Mouse (Mus musculus) right cerebral cortex, postnatal 4 days (tissue): ENCODE data around the gene Antxr1.
A peak's percentile ranks its signal among the peaks of the same experiment; 100 is the strongest.

Experiments
- DNase-seq: peaks from one replicate; pipeline ENCODE4 v3.0.0-alpha.2; 2022

Antxr1 gene

DNA sequence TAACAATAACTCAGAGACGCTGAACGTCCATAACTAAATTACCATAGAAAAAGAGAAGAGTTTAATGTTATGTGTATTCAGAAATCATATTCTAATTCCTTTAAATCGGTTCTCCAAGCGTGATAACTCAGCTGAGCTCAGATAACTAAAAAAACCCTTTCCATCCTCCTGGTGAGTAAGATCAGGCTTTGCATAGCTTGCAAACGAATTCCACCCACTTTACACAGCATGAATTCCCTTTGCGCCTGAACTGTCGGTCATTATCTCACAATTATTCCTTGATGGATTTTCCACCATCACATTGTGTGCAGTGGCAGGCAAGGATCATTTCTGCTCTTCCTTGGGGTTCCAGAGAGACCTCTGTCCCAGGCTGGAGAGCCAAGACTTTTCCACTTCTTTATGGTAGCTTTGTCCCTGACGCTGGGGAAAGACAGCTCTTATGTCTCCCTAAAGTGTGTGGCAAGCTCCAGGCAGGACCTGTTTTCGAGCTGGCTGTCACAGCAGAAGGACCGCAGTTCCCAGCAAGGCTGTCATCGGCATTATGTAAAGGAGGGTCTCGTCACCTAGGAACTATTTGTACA lies 201.6 kb downstream of the Antxr1 start:
- DNase-seq = no peak

- no peak for DNase-seq
These were observed 202.1 kb downstream of the Antxr1 start for GRCm38 (mm10) chr6:87133520-87133919.

DNA sequence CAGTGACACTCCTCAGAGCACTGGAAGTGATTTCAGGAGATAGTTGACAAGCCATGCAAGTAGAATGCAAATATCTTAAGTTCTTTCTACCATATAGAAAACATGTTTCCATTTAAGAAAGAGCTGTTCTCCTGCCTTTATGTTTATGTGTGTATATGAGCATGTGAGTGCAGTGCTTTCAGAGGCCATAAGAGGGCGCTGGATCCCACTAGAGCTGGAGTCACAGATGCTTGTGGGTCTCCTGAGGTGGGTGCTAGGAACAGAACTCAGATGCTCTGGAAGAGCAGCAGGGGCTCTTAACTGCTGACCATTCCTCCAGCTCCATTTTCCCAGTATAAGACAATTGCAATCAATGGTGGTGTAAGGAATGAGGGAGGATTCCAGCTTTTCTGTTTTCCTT lies 204.5 kb downstream of the Antxr1 start:
- DNase-seq = no peak

GRCm38 (mm10) chr6:87130628-87131027 lies 205.0 kb downstream of the Antxr1 start:
- no peak for DNase-seq

DNA sequence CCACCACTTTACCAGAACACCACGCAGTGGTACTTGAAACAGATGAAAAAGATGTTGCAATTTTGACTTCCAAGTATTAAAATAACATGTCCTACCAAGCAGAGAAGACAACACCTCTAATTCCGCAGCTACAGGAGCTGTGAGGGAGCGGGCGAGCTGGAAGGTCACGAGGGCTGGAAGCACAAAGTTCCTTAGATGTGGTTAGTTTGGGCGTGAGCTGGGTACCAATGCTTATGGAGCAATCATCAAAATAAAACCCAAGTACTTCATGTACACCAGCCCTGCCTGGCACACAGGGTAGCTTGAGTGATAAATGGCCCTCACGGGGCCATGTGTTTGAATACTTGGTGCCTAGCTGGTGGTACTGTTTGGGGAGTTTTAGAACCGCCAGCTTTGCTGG lies 205.8 kb downstream of the Antxr1 start:
- no peak for DNase-seq

DNA sequence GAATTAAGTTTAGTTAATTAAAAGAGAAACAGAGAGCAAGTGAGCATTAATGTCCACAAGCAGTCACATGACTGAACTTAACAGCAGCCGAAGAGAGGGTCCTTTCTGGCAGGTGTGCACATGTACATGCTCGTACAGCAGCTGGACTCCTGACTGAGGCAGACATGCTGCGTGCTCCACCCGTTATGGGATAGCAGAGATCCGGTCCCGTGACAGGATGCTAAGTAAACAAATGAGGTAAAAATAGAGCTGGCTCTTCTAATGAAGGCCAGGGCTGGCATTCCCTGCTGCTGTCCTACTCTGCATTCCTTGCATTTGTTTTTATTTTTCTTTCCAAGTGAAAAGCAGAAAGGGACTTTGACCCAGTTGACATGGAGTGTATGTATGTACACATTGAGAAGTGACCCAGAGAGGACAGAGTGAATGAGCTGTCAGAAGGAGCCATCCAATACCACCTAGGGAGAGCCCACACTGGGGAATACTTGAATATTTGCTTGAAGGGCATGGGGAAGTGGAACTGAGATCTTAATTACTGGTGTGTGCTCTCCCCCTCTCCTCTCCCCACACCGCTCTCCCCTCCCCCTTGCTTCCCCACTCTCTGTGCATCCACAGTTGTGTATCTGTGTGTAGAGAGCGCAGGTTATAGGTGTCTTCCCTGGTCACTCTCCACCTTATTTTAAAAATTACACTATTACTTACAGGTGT lies 208.4 kb downstream of the Antxr1 start:
- no peak for DNase-seq

DNA sequence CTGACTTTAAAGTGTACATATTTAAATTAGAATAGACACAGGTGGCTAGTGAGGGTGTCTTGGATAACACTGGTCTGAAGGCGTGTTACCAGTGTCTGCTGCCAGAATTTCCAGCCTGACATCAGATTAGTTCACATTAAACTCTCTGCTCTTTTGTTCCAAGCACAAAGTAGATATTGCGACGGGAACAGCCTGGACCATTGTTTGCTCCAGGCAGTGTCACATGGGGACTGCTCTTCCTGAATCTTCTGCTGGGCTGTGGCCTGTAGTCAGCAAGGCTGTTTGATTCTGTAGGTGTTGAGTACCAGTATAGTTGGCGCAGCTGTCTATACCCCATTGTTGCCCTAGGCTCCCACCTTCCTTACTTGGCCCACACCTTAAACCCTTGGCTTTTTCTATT lies 211.6 kb downstream of the Antxr1 start:
- DNase-seq = no peak

DNA sequence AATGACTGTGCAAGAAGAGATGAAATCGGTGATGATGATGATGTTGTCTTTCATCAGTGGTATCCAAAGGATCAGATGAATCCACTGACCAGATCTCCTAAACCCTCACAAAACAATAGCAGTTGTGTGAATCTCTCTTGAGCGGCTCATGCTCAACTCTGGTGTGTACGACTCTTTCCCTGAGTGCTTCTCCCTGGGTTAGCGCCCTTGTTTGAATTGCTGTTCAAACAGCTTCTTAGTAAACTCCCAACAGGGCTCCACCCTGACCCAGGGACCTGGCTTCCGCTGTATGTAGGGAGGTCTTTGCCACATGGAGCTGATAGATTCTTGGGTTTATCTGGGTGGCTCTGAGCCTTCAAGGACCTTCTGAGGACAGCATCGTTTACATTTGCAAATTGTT lies 212.2 kb downstream of the Antxr1 start:
- DNase-seq = no peak

DNA sequence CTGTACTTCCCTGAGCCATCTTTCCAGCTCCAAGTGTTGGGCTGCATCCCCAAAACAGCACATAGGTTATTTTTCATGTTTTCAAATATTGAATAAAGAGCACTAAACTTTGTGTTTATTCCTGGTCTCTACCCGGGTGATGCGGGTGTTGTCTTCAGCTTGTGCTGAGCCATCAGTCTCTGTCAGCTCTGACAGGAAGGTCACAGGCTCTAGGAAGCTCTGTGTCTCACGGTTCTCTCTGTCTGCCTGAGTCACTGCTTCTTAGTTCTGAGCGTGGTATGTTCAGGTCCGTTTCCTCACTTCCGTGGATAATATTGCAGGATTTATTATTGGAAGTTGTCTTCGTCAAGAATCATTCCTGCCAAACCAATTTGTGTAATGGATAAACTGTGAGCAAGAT lies 213.7 kb downstream of the Antxr1 start:
- no peak for DNase-seq

GRCm38 (mm10) chr6:87120661-87121060 lies 215.0 kb downstream of the Antxr1 start:
- DNase-seq = no peak

GRCm38 (mm10) chr6:87119975-87120374 lies 215.6 kb downstream of the Antxr1 start:
- no peak for DNase-seq

DNA sequence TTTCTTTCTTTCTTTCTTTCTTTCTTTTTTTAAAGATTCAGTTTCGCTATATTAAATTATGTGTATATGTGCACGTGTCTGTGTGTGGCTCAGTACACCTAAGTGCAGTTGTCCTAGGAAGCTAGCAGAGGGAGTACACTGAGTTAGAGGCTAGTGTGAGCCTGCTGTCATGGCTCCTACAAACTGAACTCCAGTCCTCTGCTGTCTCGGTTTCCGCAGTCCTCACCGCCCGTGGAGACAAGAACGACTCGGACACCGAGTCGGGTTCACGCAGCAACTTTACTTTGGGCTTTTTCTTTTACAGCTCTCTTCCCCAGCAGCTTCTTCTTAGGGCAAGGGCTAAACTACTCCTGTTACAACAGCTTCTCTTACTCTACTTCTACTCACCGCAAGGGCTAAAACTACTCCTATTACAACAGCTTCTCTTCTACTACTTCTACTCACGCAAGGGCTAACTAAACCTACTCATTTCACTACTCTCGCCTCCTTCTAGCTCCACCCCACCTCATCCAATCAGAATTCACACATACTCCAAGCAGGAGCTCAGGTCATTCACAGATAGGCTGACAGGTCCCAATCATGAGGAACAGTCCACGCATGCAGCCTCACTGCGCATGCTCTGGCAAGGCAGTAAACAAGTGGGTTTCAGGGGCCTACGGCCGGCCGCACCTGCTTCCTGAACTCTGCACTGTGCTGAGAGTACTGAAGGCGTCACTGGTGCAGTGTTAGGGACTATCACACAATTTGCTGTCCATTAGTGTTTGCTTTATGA lies 216.4 kb downstream of the Antxr1 start:
- no peak for DNase-seq

- DNase-seq = no peak
These were observed 219.0 kb downstream of the Antxr1 start for GRCm38 (mm10) chr6:87116596-87116995.

GRCm38 (mm10) chr6:87115981-87116380 lies 219.6 kb downstream of the Antxr1 start:
- DNase-seq = no peak

DNA sequence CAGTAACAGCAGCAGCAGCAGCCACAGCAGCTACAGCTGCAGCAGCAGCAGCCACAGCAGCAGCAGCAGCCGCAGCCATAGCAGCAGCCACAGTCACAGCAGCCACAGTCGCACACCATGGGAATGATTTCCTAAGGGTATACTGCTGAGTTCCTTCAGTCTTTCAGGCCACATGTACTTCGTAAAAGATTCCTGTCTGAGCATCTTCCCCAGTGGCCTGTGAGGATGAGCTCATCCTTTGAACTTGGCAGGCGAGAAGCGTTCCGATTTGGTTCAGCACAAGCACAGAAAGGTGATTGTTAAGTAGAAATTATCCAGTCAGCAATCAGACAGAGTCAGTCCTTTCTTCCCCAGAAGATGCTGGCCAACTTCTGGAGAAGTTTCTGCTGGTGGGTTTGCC lies 223.5 kb downstream of the Antxr1 start:
- DNase-seq = no peak

GRCm38 (mm10) chr6:87111493-87111892 lies 224.1 kb downstream of the Antxr1 start:
- no peak for DNase-seq

GRCm38 (mm10) chr6:87104123-87104796 lies 231.4 kb downstream of the Antxr1 start, which contains the start of gene D6Ertd527e:
Gene D6Ertd527e (plus strand): TSS chr6:87104746.
- no peak for DNase-seq

DNA sequence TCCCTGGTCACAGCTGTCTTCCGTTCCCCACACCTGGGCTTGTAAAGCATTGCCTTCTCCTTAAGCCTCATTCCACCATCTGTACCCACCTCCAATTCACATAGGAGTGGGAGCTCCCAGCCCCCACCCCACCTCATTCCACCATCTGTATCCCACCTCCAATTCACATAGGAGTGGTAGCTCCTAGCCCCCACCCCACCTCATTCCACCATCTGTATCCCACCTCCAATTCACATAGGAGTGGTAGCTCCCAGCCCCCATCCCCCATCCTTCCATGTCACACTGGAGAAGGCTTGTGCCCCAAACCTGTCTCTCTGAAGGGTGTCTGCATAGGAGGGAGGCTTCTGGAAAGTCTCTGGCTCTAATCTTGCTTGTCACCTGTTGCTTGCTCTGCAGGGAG lies 232.3 kb downstream of the Antxr1 start:
- DNase-seq = no peak

DNA sequence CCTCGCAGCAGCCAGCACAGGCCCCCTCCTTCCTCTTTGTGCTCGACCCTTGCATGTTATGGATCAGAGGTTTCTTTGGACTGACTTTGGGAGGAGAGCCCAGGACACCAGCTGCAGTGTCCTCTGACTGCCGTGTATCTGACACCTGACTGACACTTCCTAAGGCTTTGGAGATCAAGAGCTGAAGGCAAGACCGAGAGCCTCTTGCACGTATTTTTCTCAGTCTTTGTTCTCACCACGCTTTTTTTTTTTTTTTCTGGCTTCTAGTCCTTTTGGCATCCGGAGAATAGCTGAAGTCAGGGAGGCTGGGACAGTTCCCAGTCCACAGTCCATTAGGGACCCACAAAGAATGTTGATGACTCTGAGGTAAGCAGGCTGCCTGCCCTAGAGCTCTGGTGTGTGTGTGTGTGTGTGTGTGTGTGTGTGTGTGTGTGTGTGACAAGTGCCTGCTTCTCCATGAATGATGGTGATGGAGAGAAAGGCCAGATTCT lies 233.2 kb downstream of the Antxr1 start:
- no peak for DNase-seq

GRCm38 (mm10) chr6:87101955-87102353 lies 233.7 kb downstream of the Antxr1 start:
- DNase-seq = no peak

- peak; percentile 98 for DNase-seq
These were observed 234.2 kb downstream of the Antxr1 start for GRCm38 (mm10) chr6:87101281-87101954.

GRCm38 (mm10) chr6:87100297-87101020 lies 235.2 kb downstream of the Antxr1 start:
- no peak for DNase-seq
